Mouse (Mus musculus) spleen, adult 2 months (tissue): ENCODE data around the gene Cpeb1.

ENCODE experiments used
- CTCF ChIP-seq: fragments of 200-500 bp; IDR thresholded peaks from 2 replicates; pipeline ENCODE4 v1.5.1; 2011; ENCODE audit warnings: mild to moderate bottlenecking, inconsistent platforms; ENCODE audit not compliant: insufficient read depth, insufficient read length, insufficient replicate concordance; ENCODE audit errors: extremely low read depth
- POLR2A ChIP-seq: fragments of 200-500 bp; IDR thresholded peaks from 2 replicates; pipeline ENCODE4 v1.6.1; 2011; ENCODE audit warnings: low read depth, low read length, inconsistent platforms

DNA sequence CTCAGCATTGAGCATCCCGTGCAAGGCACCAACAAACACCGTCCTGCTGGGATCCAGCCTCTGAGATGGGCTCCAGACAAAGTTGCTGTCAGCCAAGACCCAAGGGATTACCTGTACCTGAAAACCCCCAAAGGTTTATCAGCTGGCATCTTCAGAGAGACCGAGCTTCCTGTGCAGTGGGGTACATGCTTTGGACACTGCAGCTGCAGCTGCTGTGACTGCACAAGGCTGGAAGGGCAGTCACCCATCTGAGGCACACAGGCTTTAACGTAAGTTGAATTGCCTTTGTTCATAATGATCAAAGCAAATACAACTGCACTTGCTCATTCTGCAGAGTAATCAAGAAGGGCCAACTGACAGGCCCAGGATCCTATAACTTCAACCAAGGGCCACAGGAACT is 103.4 kb downstream of the Cpeb1 start:
- TF ChIP-seq CTCF (no peak), POLR2A (no peak)
